Mouse (Mus musculus): ENCODE data around the gene Rapgef5. TPM values are rescaled to one million over a fixed set of nuclear protein-coding genes. Genes with fewer than 3 reads are reported as not detected.

The Rapgef5 gene
- total RNA-seq, 2 experiments from 2014 or later = 149 to 155 TPM

GRCm38 (mm10) chr12:117736928-117737327, 220.6 kb downstream of the Rapgef5 start:
- peak in 1 of 2 experiments; percentile 22 for DNase-seq (ENCODE audit: low spot score in 2 of 2)
- intact Hi-C loops (cut with DNase I) = no loop called here

GRCm38 (mm10) chr12:117737332-117738031, 221.2 kb downstream of the Rapgef5 start:
- intact Hi-C loops (cut with DNase I) = no loop called here
- DNase-seq (ENCODE audit: low spot score in 2 of 2) = no peak

GRCm38 (mm10) chr12:117742487-117742886, 226.2 kb downstream of the Rapgef5 start:
- intact Hi-C loops (cut with DNase I) = no loop called here
- DNase-seq (ENCODE audit: low spot score in 2 of 2) = no peak

- intact Hi-C loops (cut with DNase I) = no loop called here
- DNase-seq (ENCODE audit: low spot score in 2 of 2) = no peak
Observed at GRCm38 (mm10) chr12:117744580-117745483, 228.6 kb downstream of the Rapgef5 start.

GRCm38 (mm10) chr12:117746611-117747010, 230.3 kb downstream of the Rapgef5 start:
- intact Hi-C loops (cut with DNase I) = no loop called here
- DNase-seq (ENCODE audit: low spot score in 2 of 2) = no peak

GRCm38 (mm10) chr12:117751045-117751444, 234.8 kb downstream of the Rapgef5 start:
- no peak for DNase-seq (ENCODE audit: low spot score in 2 of 2)
- intact Hi-C loops (cut with DNase I) = no loop called here

GRCm38 (mm10) chr12:117751520-117752383, 235.5 kb downstream of the Rapgef5 start:
- peak in 1 of 2 experiments; percentile 32 for DNase-seq (ENCODE audit: low spot score in 2 of 2)
- intact Hi-C loops (cut with DNase I) = no loop called here

GRCm38 (mm10) chr12:117756010-117756409, 239.7 kb downstream of the Rapgef5 start:
- intact Hi-C loops (cut with DNase I) = no loop called here
- no peak for DNase-seq (ENCODE audit: low spot score in 2 of 2)

GRCm38 (mm10) chr12:117760373-117760772, 244.1 kb downstream of the Rapgef5 start:
- intact Hi-C loops (cut with DNase I) = no loop called here
- peak in 1 of 2 experiments; percentile 59 for DNase-seq (ENCODE audit: low spot score in 2 of 2)

- intact Hi-C loops (cut with DNase I) = no loop called here
Observed at GRCm38 (mm10) chr12:117760846-117761245, 244.6 kb downstream of the Rapgef5 start.

GRCm38 (mm10) chr12:117761698-117762097, 245.4 kb downstream of the Rapgef5 start:
- intact Hi-C loops (cut with DNase I) = no loop called here
- peak; percentile 70 to 76 for DNase-seq (ENCODE audit: low spot score in 2 of 2)

More at GRCm38 (mm10) chr12:117760846-117761245, 244.6 kb downstream of the Rapgef5 start:
- DNase-seq (ENCODE audit: low spot score in 2 of 2) = no peak

GRCm38 (mm10) chr12:117763247-117763646, 247.0 kb downstream of the Rapgef5 start:
- intact Hi-C loops (cut with DNase I) = no loop called here

GRCm38 (mm10) chr12:117764839-117765238, 248.6 kb downstream of the Rapgef5 start:
- peak; percentile 77 to 86 for DNase-seq (ENCODE audit: low spot score in 2 of 2)
- intact Hi-C loops (cut with DNase I) = loop anchor here (1.0 to 2.0 kb wide), 2 partner anchors 178 to 362 kb away; no protein-coding TSS in a partner anchor

More at GRCm38 (mm10) chr12:117763247-117763646, 247.0 kb downstream of the Rapgef5 start:
- no peak for DNase-seq (ENCODE audit: low spot score in 2 of 2)

GRCm38 (mm10) chr12:117769113-117769512, 252.8 kb downstream of the Rapgef5 start:
- DNase-seq (ENCODE audit: low spot score in 2 of 2) = peak; percentile 78 to 82
- intact Hi-C loops (cut with DNase I) = loop anchor here (1.0 to 2.0 kb wide), 2 partner anchors 366 to 384 kb away; no protein-coding TSS in a partner anchor

GRCm38 (mm10) chr12:117770211-117770610, 253.9 kb downstream of the Rapgef5 start:
- DNase-seq (ENCODE audit: low spot score in 2 of 2) = no peak
- intact Hi-C loops (cut with DNase I) = no loop called here

- no peak for DNase-seq (ENCODE audit: low spot score in 2 of 2)
- intact Hi-C loops (cut with DNase I) = no loop called here
Observed at GRCm38 (mm10) chr12:117771156-117771555, 254.9 kb downstream of the Rapgef5 start.

- peak; percentile 72 to 76 for DNase-seq (ENCODE audit: low spot score in 2 of 2)
- intact Hi-C loops (cut with DNase I) = loop anchor here (2.0 kb wide), 1 partner anchor 80 kb away; no protein-coding TSS in a partner anchor
Observed at GRCm38 (mm10) chr12:117772638-117773037, 256.4 kb downstream of the Rapgef5 start.

- no peak for DNase-seq (ENCODE audit: low spot score in 2 of 2)
- intact Hi-C loops (cut with DNase I) = no loop called here
Observed at GRCm38 (mm10) chr12:117776841-117777240, 260.6 kb downstream of the Rapgef5 start.

- no peak for DNase-seq (ENCODE audit: low spot score in 2 of 2)
- intact Hi-C loops (cut with DNase I) = no loop called here
Observed at GRCm38 (mm10) chr12:117781360-117781759, 265.1 kb downstream of the Rapgef5 start.
